Mouse (Mus musculus): ENCODE data around the gene Cog7. TPM values are rescaled to one million over a fixed set of nuclear protein-coding genes. Genes with fewer than 3 reads are reported as not detected.

Cog7 gene
- 6.0 and 6.9 TPM in 2 replicates for polyA plus RNA-seq (2012; rRNA removed)

DNA sequence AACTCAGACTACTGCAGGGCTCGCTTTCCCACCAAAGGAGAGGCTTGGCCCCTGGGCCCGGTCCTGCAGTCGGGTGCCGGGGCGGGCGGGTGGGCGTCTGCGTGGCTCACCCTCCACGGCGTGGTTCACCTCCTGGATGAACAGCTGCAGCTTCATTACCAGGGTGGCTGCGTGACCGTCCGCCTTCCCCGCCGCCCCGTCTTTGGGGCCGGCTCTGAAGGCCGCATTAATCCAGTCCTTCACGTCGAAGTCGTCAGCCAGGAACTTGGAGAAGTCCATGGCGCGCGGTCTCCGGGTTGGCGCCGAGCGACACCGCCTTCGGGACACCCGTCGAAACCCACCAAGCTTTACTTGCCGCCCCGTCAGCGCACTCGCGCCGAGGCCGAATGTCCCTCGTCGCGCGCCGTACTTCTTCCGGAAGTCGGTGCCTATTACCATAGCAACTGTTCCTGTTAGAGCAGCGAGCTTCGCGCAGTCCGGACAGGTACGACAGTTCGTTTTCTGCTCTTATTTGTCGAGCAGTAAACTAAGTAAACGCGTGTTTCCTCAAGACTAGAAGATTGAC lies at the start of gene Cog7:
TSS of gene Cog7 (minus strand) at position 405 of the 565 bp plus-strand sequence.

DNA sequence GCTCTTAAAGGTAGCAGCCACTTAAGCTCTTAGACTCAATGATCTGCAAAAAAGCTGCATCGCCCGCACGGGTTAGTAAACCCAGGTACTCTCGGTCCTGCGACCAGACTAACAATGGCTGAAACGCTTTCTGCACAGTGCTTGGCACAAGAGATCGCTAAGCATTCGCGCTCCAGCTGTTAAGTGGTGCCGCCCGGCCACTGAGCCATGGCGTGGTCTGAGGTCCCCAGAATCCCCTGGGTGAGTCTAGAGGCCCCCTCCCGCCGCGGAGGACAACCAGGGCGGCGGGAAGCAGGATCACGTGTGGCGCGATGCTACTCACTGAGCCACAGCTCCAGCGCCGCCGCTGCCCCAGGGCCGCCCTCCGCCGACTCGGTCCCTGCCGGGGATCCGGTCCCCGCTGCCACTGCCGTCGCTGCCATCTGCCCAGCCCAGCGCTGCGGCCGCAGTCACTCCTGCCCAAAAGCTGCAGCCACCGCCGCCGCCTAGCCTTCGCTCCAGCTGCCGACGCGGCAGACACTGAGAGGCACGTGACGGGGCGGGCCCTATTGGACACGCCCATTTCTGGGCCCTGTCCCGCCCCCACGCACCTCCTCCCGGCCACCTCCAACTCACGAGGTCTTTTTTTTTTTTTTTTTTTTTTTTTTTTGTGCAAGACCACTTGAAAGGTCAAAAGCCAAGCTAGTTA lies 39.3 kb upstream of the Cog7 start, which contains the start of gene Gga2:
TSS of gene Gga2 (minus strand) at position 556 of the 688 bp plus-strand sequence.

DNA sequence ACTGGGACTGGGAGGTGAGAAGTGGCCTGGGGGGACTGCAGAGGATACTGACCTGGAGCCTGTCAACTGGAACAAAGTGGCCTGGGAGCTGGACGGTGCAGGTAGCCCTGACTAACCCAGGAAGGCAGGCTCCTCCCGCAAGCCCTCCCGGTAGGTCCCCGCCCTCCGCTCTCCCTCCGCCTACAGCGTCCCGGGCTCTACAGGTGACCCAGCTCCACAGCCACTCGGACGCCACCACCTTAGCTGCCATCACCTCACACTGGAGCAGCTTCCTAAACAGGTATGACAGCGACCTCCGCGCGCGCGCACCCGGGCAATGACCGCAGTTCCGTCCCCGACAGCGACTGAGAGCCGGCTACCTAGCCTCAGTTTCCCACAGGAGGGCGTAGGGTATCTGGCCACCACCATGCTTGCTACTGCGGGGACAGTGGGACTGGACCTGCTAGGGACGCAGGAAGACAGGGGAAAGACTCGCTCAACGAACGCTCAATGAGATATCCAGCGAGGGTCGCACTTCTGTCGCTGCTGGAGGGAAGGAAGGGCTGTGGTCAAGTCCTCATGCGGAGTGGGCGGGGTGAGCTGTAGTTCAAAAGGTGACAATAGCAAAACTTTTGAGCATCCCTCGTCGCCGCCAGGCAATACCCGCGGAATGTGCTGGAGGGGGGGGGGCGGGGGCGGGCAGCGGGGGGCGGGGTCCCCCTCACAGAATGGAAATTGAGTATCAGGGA lies 116.5 kb downstream of the Cog7 start, which contains the start of gene Scnn1b:
TSS of gene Scnn1b (plus strand) at position 181 of the 728 bp plus-strand sequence.

Other genes with a start within 250 kb of the Cog7 start
- gene Scnn1g, start 247.2 kb downstream of the Cog7 start, polyA plus RNA-seq (2012; rRNA removed) = not detected in 2 replicates
- gene Scnn1b, start 116.7 kb downstream of the Cog7 start, polyA plus RNA-seq (2012; rRNA removed) = 0.01 TPM in 1 of 2 replicates, not detected in the other
- 18.0 and 23.2 TPM in 2 replicates for gene Gga2, start 39.5 kb upstream of the Cog7 start, polyA plus RNA-seq (2012; rRNA removed)
- gene Ubfd1, start 85.5 kb upstream of the Cog7 start, polyA plus RNA-seq (2012; rRNA removed) = 11.3 and 13.3 TPM in 2 replicates
- 3.6 and 4.1 TPM in 2 replicates for gene Ears2, start 85.6 kb upstream of the Cog7 start, polyA plus RNA-seq (2012; rRNA removed)
- gene Ndufab1, start 120.2 kb upstream of the Cog7 start, polyA plus RNA-seq (2012; rRNA removed) = 74.9 and 89.4 TPM in 2 replicates
- 9.3 and 9.5 TPM in 2 replicates for gene Palb2, start 151.3 kb upstream of the Cog7 start, polyA plus RNA-seq (2012; rRNA removed)
- 31.4 and 36.7 TPM in 2 replicates for gene Dctn5, start 151.3 kb upstream of the Cog7 start, polyA plus RNA-seq (2012; rRNA removed)
- 55.1 and 65.3 TPM in 2 replicates for gene Plk1, start 177.7 kb upstream of the Cog7 start, polyA plus RNA-seq (2012; rRNA removed)
- not detected in 2 replicates for gene Ern2, start 204.5 kb upstream of the Cog7 start, polyA plus RNA-seq (2012; rRNA removed)
- 0.97 and 1.1 TPM in 2 replicates for gene Chp2, start 237.8 kb upstream of the Cog7 start, polyA plus RNA-seq (2012; rRNA removed)